Mouse (Mus musculus) small intestine, adult 2 months (tissue): Measurements from ENCODE around the gene Flywch1.

Experiments
- CTCF ChIP-seq: fragments of 200-500 bp; IDR thresholded peaks from 2 replicates; pipeline ENCODE4 v1.5.1; 2012; ENCODE audit warnings: low read depth, mild to moderate bottlenecking, control low read depth, inconsistent platforms, low read length, moderate library complexity, mixed read lengths; ENCODE audit not compliant: insufficient replicate concordance, insufficient read length; ENCODE audit errors: extremely low read depth
- POLR2A ChIP-seq: fragments of 200-500 bp; IDR thresholded peaks from 2 replicates; pipeline ENCODE4 v1.6.1; 2012; ENCODE audit warnings: low read depth, mild to moderate bottlenecking, control low read depth, inconsistent platforms, low read length, moderate library complexity

- TF ChIP-seq CTCF (no peak), POLR2A (no peak)
Observed at GRCm38 (mm10) chr17:23749400-23750191, 21.8 kb downstream of the Flywch1 start.
